Mouse (Mus musculus) myocyte (in vitro differentiated cells): Measurements from ENCODE around the gene Fez2. TPM values are rescaled to one million over a fixed set of nuclear protein-coding genes. Genes with fewer than 3 reads are reported as not detected.

Source experiments
- H3K27me3 ChIP-seq: one replicate; pipeline ENCODE4 v1.6.1; 2011; ENCODE audit not compliant: control insufficient read depth, insufficient read depth, insufficient read length
- H3K36me3 ChIP-seq: one replicate; pipeline ENCODE4 v1.6.1; 2011; ENCODE audit not compliant: control insufficient read depth, insufficient read depth
- H3K4me2 ChIP-seq: one replicate; pipeline ENCODE4 v1.6.1; 2011; ENCODE audit warnings: low read depth, control low read depth
- H3K4me3 ChIP-seq: one replicate; pipeline ENCODE4 v1.5.1; 2011; ENCODE audit warnings: mild to moderate bottlenecking, control low read depth, moderate library complexity
- H3K79me2 ChIP-seq: one replicate; pipeline ENCODE4 v1.6.1; 2011; ENCODE audit not compliant: control insufficient read depth, insufficient read depth
- H3ac ChIP-seq: one replicate; pipeline ENCODE4 v1.6.1; 2011; ENCODE audit not compliant: control insufficient read depth, insufficient read length
- CEBPB ChIP-seq: IDR thresholded peaks from 2 replicates; pipeline ENCODE4 v1.6.1; 2011; ENCODE audit warnings: mild to moderate bottlenecking, moderate library complexity; ENCODE audit not compliant: poor library complexity, insufficient read depth, severe bottlenecking
- E2F4 ChIP-seq: IDR thresholded peaks from one replicate; pipeline ENCODE4 v1.6.1; 2011; ENCODE audit warnings: mild to moderate bottlenecking, control low read depth, moderate library complexity; ENCODE audit not compliant: insufficient read depth
- MAX ChIP-seq: IDR thresholded peaks from one replicate; pipeline ENCODE4 v1.6.1; 2011; ENCODE audit warnings: low read depth, mild to moderate bottlenecking, control low read depth
- MYOD1 ChIP-seq, 3 experiments: IDR thresholded peaks; one replicate each; pipeline ENCODE4 v1.6.1; 2011; ENCODE audit warnings: control low read depth in 2 of 3, low read depth in 2 of 3, mild to moderate bottlenecking in 2 of 3, moderate library complexity in 1 of 3; ENCODE audit not compliant: insufficient read length in 2 of 3, control insufficient read depth in 1 of 3
- MYOG ChIP-seq, 3 experiments: IDR thresholded peaks; one replicate each; pipeline ENCODE4 v1.6.1; 2011; ENCODE audit warnings: control low read depth in 2 of 3, low read depth in 2 of 3, mild to moderate bottlenecking in 2 of 3; ENCODE audit not compliant: insufficient read length in 2 of 3, control insufficient read depth in 1 of 3, insufficient read depth in 1 of 3
- POLR2A ChIP-seq: IDR thresholded peaks from one replicate; pipeline ENCODE4 v1.6.1; 2011; ENCODE audit warnings: low read depth, mild to moderate bottlenecking, control low read depth, moderate library complexity; ENCODE audit not compliant: insufficient read length
- POLR2AphosphoS2 ChIP-seq: IDR thresholded peaks from one replicate; pipeline ENCODE4 v1.6.1; 2011; ENCODE audit warnings: low read depth, control low read depth; ENCODE audit not compliant: insufficient read length
- REST ChIP-seq: IDR thresholded peaks from one replicate; pipeline ENCODE4 v1.6.1; 2011; ENCODE audit warnings: mild to moderate bottlenecking, control low read depth, moderate library complexity; ENCODE audit not compliant: insufficient read depth, insufficient read length
- SRF ChIP-seq: IDR thresholded peaks from one replicate; pipeline ENCODE4 v1.6.1; 2011; ENCODE audit warnings: low read depth; ENCODE audit not compliant: control insufficient read depth, insufficient read length
- TCF12 ChIP-seq: IDR thresholded peaks from one replicate; pipeline ENCODE4 v1.6.1; 2011; ENCODE audit warnings: mild to moderate bottlenecking, control low read depth; ENCODE audit not compliant: poor library complexity, insufficient read depth, severe bottlenecking
- TCF3 ChIP-seq: IDR thresholded peaks from one replicate; pipeline ENCODE4 v1.6.1; 2011; ENCODE audit warnings: low read depth, control low read depth; ENCODE audit not compliant: insufficient read length
- USF1 ChIP-seq: IDR thresholded peaks from one replicate; pipeline ENCODE4 v1.6.1; 2011; ENCODE audit warnings: low read depth, mild to moderate bottlenecking, control low read depth, moderate library complexity
- polyA plus RNA-seq: library from polyadenylated mRNA; unstranded; fragments of >200 nt; fragmentation: generic; extraction: Trizol; gene quantifications from one replicate; pipeline ENCODE4 v1.2.1, GENCODE M21; 2012; ENCODE audit warnings: missing spikeins

Gene Fez2
- polyA plus RNA-seq, 1 experiment = 19.0 TPM

- no peak overlapping the region for H3K4me3 ChIP-seq
- no peaks in the 10 kb centered on the region for H3K36me3 ChIP-seq
- TF ChIP-seq MYOD1 (IDR thresholded peaks at IDR 0.05; ENCODE audit: control insufficient read depth in 1 of 3, insufficient read length in 2 of 3, low read depth in 2 of 3) (no peak), TCF12 (no peak), CEBPB (no peak), MAX (no peak), SRF (no peak), TCF3 (no peak), USF1 (no peak), POLR2AphosphoS2 (no peak)
- no peaks in the 10 kb centered on the region for H3K27me3 ChIP-seq
- no peak overlapping the region for H3ac ChIP-seq
- no peak overlapping the region for H3K4me2 ChIP-seq
- H3K79me2 ChIP-seq = no peaks in the 10 kb centered on the region
Observed at GRCm38 (mm10) chr17:78444826-78445225, 26.9 kb upstream of the Fez2 start.

GRCm38 (mm10) chr17:78440771-78441170 lies 22.8 kb upstream of the Fez2 start:
- Histone ChIP-seq H3K4me2 (no peak overlapping the region), H3K27me3 (no peaks in the 10 kb centered on the region), H3K79me2 (no peaks in the 10 kb centered on the region), H3ac (no peak overlapping the region), H3K36me3 (no peaks in the 10 kb centered on the region), H3K4me3 (no peak overlapping the region)
- peak; percentile 4 for TF ChIP-seq USF1
- no peak for TF ChIP-seq CEBPB

GRCm38 (mm10) chr17:78437161-78437560 lies 19.2 kb upstream of the Fez2 start:
- no peaks in the 10 kb centered on the region for H3K36me3 ChIP-seq
- H3K27me3 ChIP-seq = no peaks in the 10 kb centered on the region
- no peak overlapping the region for H3ac ChIP-seq
- no peak overlapping the region for H3K4me3 ChIP-seq
- no peaks in the 10 kb centered on the region for H3K79me2 ChIP-seq
- no peak for TF ChIP-seq CEBPB
- peak in 1 of 3 experiments; percentile 7 for TF ChIP-seq MYOD1 (IDR thresholded peaks at IDR 0.05; ENCODE audit: control insufficient read depth in 1 of 3, insufficient read length in 2 of 3, low read depth in 2 of 3)
- H3K4me2 ChIP-seq = no peak overlapping the region

- no peak overlapping the region for H3K4me3 ChIP-seq
- H3K27me3 ChIP-seq = no peaks in the 10 kb centered on the region
- H3K36me3 ChIP-seq = no peaks in the 10 kb centered on the region
- no peak overlapping the region for H3K4me2 ChIP-seq
- TF ChIP-seq TCF3 = no peak
- peak in 1 of 3 experiments; percentile 48 for TF ChIP-seq MYOG (IDR thresholded peaks at IDR 0.05; ENCODE audit: control insufficient read depth in 1 of 3, insufficient read depth in 1 of 3, insufficient read length in 2 of 3, low read depth in 2 of 3)
- TF ChIP-seq MYOD1 (IDR thresholded peaks at IDR 0.05; ENCODE audit: control insufficient read depth in 1 of 3, insufficient read length in 2 of 3, low read depth in 2 of 3) = peak in 1 of 3 experiments; percentile 66
- TF ChIP-seq CEBPB = 0 out of 2 replicates have a peak, but pooled peaks have one; percentile 12
- TF ChIP-seq REST = no peak
- no peak overlapping the region for H3ac ChIP-seq
- no peaks in the 10 kb centered on the region for H3K79me2 ChIP-seq
Observed at GRCm38 (mm10) chr17:78435661-78436060, 17.7 kb upstream of the Fez2 start.

DNA sequence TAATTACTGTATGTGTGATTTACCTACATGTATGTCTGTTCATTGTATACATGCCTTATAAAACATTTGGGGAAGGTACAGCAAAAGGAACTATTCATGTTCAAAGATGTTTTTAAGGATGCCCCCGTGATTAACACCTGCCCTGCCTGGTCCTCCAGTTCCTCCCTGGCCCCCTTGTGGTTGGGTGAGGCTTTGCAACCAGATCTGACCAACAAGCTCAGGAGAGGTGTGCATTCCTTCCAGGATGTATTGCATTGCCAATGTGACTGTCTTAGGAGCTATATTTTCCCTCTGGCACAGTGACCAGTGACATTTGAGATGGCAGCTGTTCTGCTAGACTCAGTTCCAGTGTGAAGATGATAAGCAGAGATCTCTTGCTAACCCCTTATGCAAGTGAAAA lies 16.8 kb upstream of the Fez2 start:
- TF ChIP-seq MYOG (IDR thresholded peaks at IDR 0.05; ENCODE audit: control insufficient read depth in 1 of 3, insufficient read depth in 1 of 3, insufficient read length in 2 of 3, low read depth in 2 of 3) = peak in 1 of 3 experiments; percentile 17
- no peak for TF ChIP-seq MAX
- no peak for TF ChIP-seq CEBPB
- TF ChIP-seq MYOD1 (IDR thresholded peaks at IDR 0.05; ENCODE audit: control insufficient read depth in 1 of 3, insufficient read length in 2 of 3, low read depth in 2 of 3) = peak in 1 of 3 experiments; percentile 42
- TF ChIP-seq POLR2A = no peak
- no peak for TF ChIP-seq POLR2AphosphoS2
- no peak for TF ChIP-seq SRF
- TF ChIP-seq REST = no peak
- no peak for TF ChIP-seq E2F4
- TF ChIP-seq USF1 = no peak
- TF ChIP-seq TCF12 = no peak
- no peak for TF ChIP-seq TCF3

More for the DNA sequence above, 16.8 kb upstream of the Fez2 start:
- H3K4me2 ChIP-seq = no peak overlapping the region
- H3K79me2 ChIP-seq = no peaks in the 10 kb centered on the region
- H3K36me3 ChIP-seq = no peaks in the 10 kb centered on the region
- no peak overlapping the region for H3ac ChIP-seq
- no peaks in the 10 kb centered on the region for H3K27me3 ChIP-seq
- no peak overlapping the region for H3K4me3 ChIP-seq
